Mouse (Mus musculus) megakaryocyte, embryonic 14.5 days (primary cell): ENCODE data around the gene Arcn1.

Experiments
- FLI1 ChIP-seq: IDR thresholded peaks from 2 replicates; pipeline ENCODE4 v1.6.1; 2012; ENCODE audit warnings: low read length, inconsistent platforms, mixed read lengths
- GATA1 ChIP-seq: IDR thresholded peaks from 3 replicates; pipeline ENCODE4 v1.6.1; 2012; ENCODE audit warnings: mixed read lengths, low read length, inconsistent platforms, borderline replicate concordance

DNA sequence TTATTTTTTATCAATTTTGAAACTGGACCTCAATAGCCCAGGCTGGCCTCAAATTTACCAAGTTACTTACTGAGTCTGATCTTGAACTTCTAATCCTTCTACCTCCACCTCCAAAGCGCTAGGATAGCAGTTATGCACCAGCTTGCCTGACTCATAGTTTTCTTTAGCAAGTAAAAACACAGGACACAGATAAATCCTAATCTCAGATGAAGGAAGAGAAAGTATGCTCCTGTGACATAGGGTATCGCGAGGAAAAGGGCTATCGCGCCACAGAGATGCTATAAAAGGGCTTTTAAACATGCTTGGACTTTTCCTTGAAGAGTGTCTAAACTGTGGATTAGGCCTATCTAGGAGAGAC is 4.7 kb upstream of the Arcn1 start:
- TF ChIP-seq GATA1 (no peak), FLI1 (no peak)
